Mouse (Mus musculus) 3134 (cell line): ENCODE results near the gene Alpk1.

ENCODE experiments used
- DNase-seq: peaks from one replicate; pipeline ENCODE4 v3.0.0-alpha.2; 2011; ENCODE audit warnings: low spot score; ENCODE audit not compliant: insufficient read length; ENCODE audit errors: extremely low read depth

The Alpk1 gene

GRCm38 (mm10) chr3:127780021-127780644 lies at the start of gene Alpk1:
Gene Alpk1 (minus strand): TSS chr3:127780527.
- peak; percentile 85 for DNase-seq

- no peak for DNase-seq
Observed at GRCm38 (mm10) chr3:127827123-127827522, 46.8 kb upstream of the Alpk1 start.

- no peak for DNase-seq
Observed at GRCm38 (mm10) chr3:127826503-127826902, 46.2 kb upstream of the Alpk1 start.

- DNase-seq: no peak
Observed at GRCm38 (mm10) chr3:127823886-127824863, 43.8 kb upstream of the Alpk1 start.

- DNase-seq: no peak
Observed at GRCm38 (mm10) chr3:127821209-127821608, 40.9 kb upstream of the Alpk1 start.

- DNase-seq: no peak
Observed at GRCm38 (mm10) chr3:127820400-127820799, 40.1 kb upstream of the Alpk1 start.

- no peak for DNase-seq
Observed at GRCm38 (mm10) chr3:127818694-127819663, 38.7 kb upstream of the Alpk1 start.

GRCm38 (mm10) chr3:127817120-127817683 lies 36.9 kb upstream of the Alpk1 start:
- DNase-seq: no peak

- DNase-seq: no peak
Observed at GRCm38 (mm10) chr3:127809103-127809502, 28.8 kb upstream of the Alpk1 start.

- no peak for DNase-seq
Observed at GRCm38 (mm10) chr3:127807846-127808245, 27.5 kb upstream of the Alpk1 start.

GRCm38 (mm10) chr3:127805991-127806390 lies 25.7 kb upstream of the Alpk1 start:
- no peak for DNase-seq

- no peak for DNase-seq
Observed at GRCm38 (mm10) chr3:127805071-127805470, 24.7 kb upstream of the Alpk1 start.

- no peak for DNase-seq
Observed at GRCm38 (mm10) chr3:127804439-127804838, 24.1 kb upstream of the Alpk1 start.

- no peak for DNase-seq
Observed at GRCm38 (mm10) chr3:127802814-127803213, 22.5 kb upstream of the Alpk1 start.

GRCm38 (mm10) chr3:127801162-127801561 lies 20.8 kb upstream of the Alpk1 start:
- DNase-seq: no peak

- no peak for DNase-seq
Observed at GRCm38 (mm10) chr3:127796271-127796670, 15.9 kb upstream of the Alpk1 start.

GRCm38 (mm10) chr3:127795762-127796161 lies 15.4 kb upstream of the Alpk1 start:
- no peak for DNase-seq

GRCm38 (mm10) chr3:127793022-127793421 lies 12.7 kb upstream of the Alpk1 start:
- DNase-seq: no peak

GRCm38 (mm10) chr3:127791595-127792561 lies 11.6 kb upstream of the Alpk1 start:
- DNase-seq: no peak
